Mouse (Mus musculus) embryonic fibroblast, embryonic 13.5 days (primary cell): Measurements from ENCODE around the gene Gm45717.

Experiments used
- CTCF ChIP-seq: IDR thresholded peaks from 2 replicates; pipeline ENCODE4 v1.5.1; 2011; ENCODE audit warnings: mild to moderate bottlenecking, control low read depth, low read length, moderate library complexity, borderline replicate concordance; ENCODE audit not compliant: insufficient read depth
- POLR2A ChIP-seq: IDR thresholded peaks from 2 replicates; pipeline ENCODE4 v1.6.1; 2011; ENCODE audit warnings: low read depth, mild to moderate bottlenecking, control low read depth, low read length, moderate library complexity

DNA sequence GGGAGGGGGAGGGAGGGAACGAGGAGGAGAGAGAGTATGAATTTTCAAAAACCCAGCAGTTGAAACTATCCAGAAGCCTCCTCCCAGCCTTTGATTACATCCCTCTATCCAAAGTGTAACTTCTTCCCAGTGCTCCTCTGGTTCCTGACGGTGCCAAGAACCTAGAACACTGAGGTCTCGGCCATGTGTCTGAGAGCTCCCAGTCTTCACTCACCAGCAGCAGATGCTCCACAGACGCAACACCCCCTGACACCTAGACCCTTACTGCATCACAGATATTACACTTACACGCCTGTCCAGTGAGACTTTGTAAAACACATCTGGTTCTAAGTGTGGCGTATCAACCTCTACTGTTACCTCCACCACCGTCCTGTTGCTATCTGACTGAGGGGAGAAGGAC lies 3.3 kb downstream of the Gm45717 start:
- TF ChIP-seq POLR2A (no peak), CTCF (no peak)
